Mouse (Mus musculus): Measurements from ENCODE around the gene A530064D06Rik. TPM values are rescaled to one million over a fixed set of nuclear protein-coding genes. Genes with fewer than 3 reads are reported as not detected.
"Not testable (repeated sequence)": the region's sequence is repeated elsewhere in the genome, so short reads cannot be mapped to it uniquely, and the experiment has no call there.

A530064D06Rik gene
- polyA plus RNA-seq (2012; rRNA removed) = 0.05 and 0.07 TPM in 2 replicates

GRCm38 (mm10) chr17:48167103-48167502 lies at the start of gene A530064D06Rik:
TSS of gene A530064D06Rik (minus strand) at chr17:48167275.
- not testable (repeated sequence) for H3K4me3 ChIP-seq (ENCODE audit: control insufficient read depth, low read depth, low read length)

DNA sequence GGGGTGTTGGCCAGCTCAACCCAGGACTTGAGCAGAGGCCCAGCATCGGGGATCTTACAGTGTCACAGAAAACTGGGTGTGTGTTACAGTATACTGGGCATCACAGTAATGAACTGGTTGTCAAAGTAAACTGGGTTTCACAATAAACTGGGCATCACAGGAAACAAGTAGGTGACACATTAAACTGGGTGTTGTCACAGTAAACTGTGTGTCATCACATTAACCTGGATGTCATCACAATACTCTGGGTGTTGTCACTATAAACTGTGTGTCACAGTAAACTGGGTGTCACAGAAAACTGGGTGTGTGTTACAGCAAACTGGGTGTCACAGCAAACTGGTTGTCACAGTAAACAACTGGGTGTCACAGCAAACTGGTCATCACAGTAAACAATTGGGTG lies 48.4 kb upstream of the A530064D06Rik start:
- no peaks in the 10 kb centered on the region for H3K27me3 ChIP-seq (ENCODE audit: control insufficient read depth, insufficient read depth, low read length)
- no peak overlapping the region for H3K4me3 ChIP-seq (ENCODE audit: control insufficient read depth, low read depth, low read length)
- no peak for TF ChIP-seq CTCF (IDR thresholded peaks at IDR 0.05; ENCODE audit: control insufficient read depth, insufficient read depth, insufficient replicate concordance, low read depth, low read length)
- TF ChIP-seq POLR2A (IDR thresholded peaks at IDR 0.05; ENCODE audit: control insufficient read depth, low read depth, low read length) = no peak
- no peaks in the 10 kb centered on the region for H3K4me1 ChIP-seq (ENCODE audit: control insufficient read depth, insufficient read depth, low read length)
- H3K36me3 ChIP-seq (ENCODE audit: control insufficient read depth, insufficient read depth, low read length) = no peaks in the 10 kb centered on the region
- no peak overlapping the region for H3K27ac ChIP-seq (ENCODE audit: control insufficient read depth, insufficient read depth, low read depth, low read length)

More at GRCm38 (mm10) chr17:48167103-48167502, at the start of gene A530064D06Rik:
- H3K4me1 ChIP-seq (ENCODE audit: control insufficient read depth, insufficient read depth, low read length); H3K27ac ChIP-seq (ENCODE audit: control insufficient read depth, insufficient read depth, low read depth, low read length); H3K36me3 ChIP-seq (ENCODE audit: control insufficient read depth, insufficient read depth, low read length); H3K27me3 ChIP-seq (ENCODE audit: control insufficient read depth, insufficient read depth, low read length): not testable (repeated sequence)

- no peaks in the 10 kb centered on the region for H3K4me1 ChIP-seq (ENCODE audit: control insufficient read depth, insufficient read depth, low read length)
- no peaks in the 10 kb centered on the region for H3K27me3 ChIP-seq (ENCODE audit: control insufficient read depth, insufficient read depth, low read length)
- TF ChIP-seq CTCF (IDR thresholded peaks at IDR 0.05; ENCODE audit: control insufficient read depth, insufficient read depth, insufficient replicate concordance, low read depth, low read length) = no peak
- TF ChIP-seq POLR2A (IDR thresholded peaks at IDR 0.05; ENCODE audit: control insufficient read depth, low read depth, low read length) = no peak
- H3K36me3 ChIP-seq (ENCODE audit: control insufficient read depth, insufficient read depth, low read length) = no peaks in the 10 kb centered on the region
- no peak overlapping the region for H3K4me3 ChIP-seq (ENCODE audit: control insufficient read depth, low read depth, low read length)
- H3K27ac ChIP-seq (ENCODE audit: control insufficient read depth, insufficient read depth, low read depth, low read length) = no peak overlapping the region
Observed at GRCm38 (mm10) chr17:48213511-48213910, 46.4 kb upstream of the A530064D06Rik start.

- H3K27ac ChIP-seq (ENCODE audit: control insufficient read depth, insufficient read depth, low read depth, low read length) = no peak overlapping the region
- H3K4me1 ChIP-seq (ENCODE audit: control insufficient read depth, insufficient read depth, low read length) = no peaks in the 10 kb centered on the region
- no peak for TF ChIP-seq POLR2A (IDR thresholded peaks at IDR 0.05; ENCODE audit: control insufficient read depth, low read depth, low read length)
- no peak for TF ChIP-seq CTCF (IDR thresholded peaks at IDR 0.05; ENCODE audit: control insufficient read depth, insufficient read depth, insufficient replicate concordance, low read depth, low read length)
- no peaks in the 10 kb centered on the region for H3K27me3 ChIP-seq (ENCODE audit: control insufficient read depth, insufficient read depth, low read length)
- no peaks in the 10 kb centered on the region for H3K36me3 ChIP-seq (ENCODE audit: control insufficient read depth, insufficient read depth, low read length)
- no peak overlapping the region for H3K4me3 ChIP-seq (ENCODE audit: control insufficient read depth, low read depth, low read length)
Observed at GRCm38 (mm10) chr17:48212596-48212995, 45.5 kb upstream of the A530064D06Rik start.

GRCm38 (mm10) chr17:48203086-48203485 lies 36.0 kb upstream of the A530064D06Rik start:
- Histone ChIP-seq H3K27ac (ENCODE audit: control insufficient read depth, insufficient read depth, low read depth, low read length) (no peak overlapping the region), H3K36me3 (ENCODE audit: control insufficient read depth, insufficient read depth, low read length) (no peaks in the 10 kb centered on the region), H3K4me1 (ENCODE audit: control insufficient read depth, insufficient read depth, low read length) (no peaks in the 10 kb centered on the region), H3K27me3 (ENCODE audit: control insufficient read depth, insufficient read depth, low read length) (no peaks in the 10 kb centered on the region), H3K4me3 (ENCODE audit: control insufficient read depth, low read depth, low read length) (no peak overlapping the region)
- TF ChIP-seq CTCF (IDR thresholded peaks at IDR 0.05; ENCODE audit: control insufficient read depth, insufficient read depth, insufficient replicate concordance, low read depth, low read length) = no peak
- TF ChIP-seq POLR2A (IDR thresholded peaks at IDR 0.05; ENCODE audit: control insufficient read depth, low read depth, low read length) = no peak

- no peak overlapping the region for H3K27ac ChIP-seq (ENCODE audit: control insufficient read depth, insufficient read depth, low read depth, low read length)
- H3K27me3 ChIP-seq (ENCODE audit: control insufficient read depth, insufficient read depth, low read length) = no peaks in the 10 kb centered on the region
- TF ChIP-seq CTCF (IDR thresholded peaks at IDR 0.05; ENCODE audit: control insufficient read depth, insufficient read depth, insufficient replicate concordance, low read depth, low read length) = no peak
- no peak for TF ChIP-seq POLR2A (IDR thresholded peaks at IDR 0.05; ENCODE audit: control insufficient read depth, low read depth, low read length)
- no peaks in the 10 kb centered on the region for H3K4me1 ChIP-seq (ENCODE audit: control insufficient read depth, insufficient read depth, low read length)
- no peaks in the 10 kb centered on the region for H3K36me3 ChIP-seq (ENCODE audit: control insufficient read depth, insufficient read depth, low read length)
- H3K4me3 ChIP-seq (ENCODE audit: control insufficient read depth, low read depth, low read length) = no peak overlapping the region
Observed at GRCm38 (mm10) chr17:48192366-48192765, 25.3 kb upstream of the A530064D06Rik start.

GRCm38 (mm10) chr17:48185252-48185651 lies 18.2 kb upstream of the A530064D06Rik start:
- Histone ChIP-seq H3K27me3 (ENCODE audit: control insufficient read depth, insufficient read depth, low read length) (no peaks in the 10 kb centered on the region), H3K4me1 (ENCODE audit: control insufficient read depth, insufficient read depth, low read length) (no peaks in the 10 kb centered on the region), H3K4me3 (ENCODE audit: control insufficient read depth, low read depth, low read length) (no peak overlapping the region), H3K36me3 (ENCODE audit: control insufficient read depth, insufficient read depth, low read length) (no peaks in the 10 kb centered on the region), H3K27ac (ENCODE audit: control insufficient read depth, insufficient read depth, low read depth, low read length) (no peak overlapping the region)
- TF ChIP-seq CTCF (IDR thresholded peaks at IDR 0.05; ENCODE audit: control insufficient read depth, insufficient read depth, insufficient replicate concordance, low read depth, low read length) = no peak
- TF ChIP-seq POLR2A (IDR thresholded peaks at IDR 0.05; ENCODE audit: control insufficient read depth, low read depth, low read length) = no peak
